Mouse (Mus musculus) embryonic facial prominence, embryonic 12.5 days (tissue): ENCODE results near the gene Gca. TPM values are rescaled to one million over a fixed set of nuclear protein-coding genes. Genes with fewer than 3 reads are reported as not detected.
"Not testable (repeated sequence)": the region's sequence is repeated elsewhere in the genome, so short reads cannot be mapped to it uniquely, and the experiment has no call there.

Experiments
- ATAC-seq: fragments of 200-750 bp; cut with Nextera tagmentation; 2 replicates; pipeline ENCODE4 v1.8.0; 2017; ENCODE audit not compliant: insufficient number of reproducible peaks, insufficient read depth, low FRiP score, low TSS enrichment
- H3K27ac ChIP-seq: fragments of 300-500 bp; sonication (generic); 2 replicates; pipeline ENCODE4 v1.5.1; 2016; ENCODE audit warnings: mild to moderate bottlenecking
- H3K27me3 ChIP-seq: fragments of 300-500 bp; sonication (generic); 2 replicates; pipeline ENCODE4 v1.6.1; 2016; ENCODE audit warnings: mild to moderate bottlenecking, moderate library complexity
- H3K36me3 ChIP-seq: fragments of 300-500 bp; sonication (generic); 2 replicates; pipeline ENCODE4 v1.6.1; 2016; ENCODE audit warnings: mild to moderate bottlenecking
- H3K4me1 ChIP-seq: fragments of 300-500 bp; sonication (generic); 2 replicates; pipeline ENCODE4 v1.6.1; 2016
- H3K4me2 ChIP-seq: fragments of 300-500 bp; sonication (generic); replicated peaks from 2 replicates; pipeline ENCODE4 v1.6.1; 2016; ENCODE audit warnings: mild to moderate bottlenecking, moderate library complexity
- H3K4me3 ChIP-seq: fragments of 300-500 bp; sonication (generic); 2 replicates; pipeline ENCODE4 v1.5.1; 2016; ENCODE audit warnings: mild to moderate bottlenecking
- H3K9ac ChIP-seq: fragments of 300-500 bp; sonication (generic); 2 replicates; pipeline ENCODE4 v1.6.1; 2016; ENCODE audit warnings: mild to moderate bottlenecking, moderate library complexity
- H3K9me3 ChIP-seq: fragments of 300-500 bp; sonication (generic); 2 replicates; pipeline ENCODE4 v1.6.1; 2016; ENCODE audit warnings: mild to moderate bottlenecking, moderate library complexity
- WGBS: fragments of 180-500 bp; shearing (Covaris S2); methylation state at CpG from one replicate; pipeline ENCODE4 v1.1.7; 2016; 5-methylcytosine and 5-hydroxymethylcytosine counted together
- polyA plus RNA-seq: library from polyadenylated mRNA; unstranded; fragments of >200 nt; fragmentation: Nextera tagmentation; extraction: Ambion mirVana; gene quantifications from 2 replicates; pipeline ENCODE4 v1.2.1, GENCODE M21; 2016

Gene Gca
- polyA plus RNA-seq, 1 experiment from 2014 or later = 2.7 TPM

DNA sequence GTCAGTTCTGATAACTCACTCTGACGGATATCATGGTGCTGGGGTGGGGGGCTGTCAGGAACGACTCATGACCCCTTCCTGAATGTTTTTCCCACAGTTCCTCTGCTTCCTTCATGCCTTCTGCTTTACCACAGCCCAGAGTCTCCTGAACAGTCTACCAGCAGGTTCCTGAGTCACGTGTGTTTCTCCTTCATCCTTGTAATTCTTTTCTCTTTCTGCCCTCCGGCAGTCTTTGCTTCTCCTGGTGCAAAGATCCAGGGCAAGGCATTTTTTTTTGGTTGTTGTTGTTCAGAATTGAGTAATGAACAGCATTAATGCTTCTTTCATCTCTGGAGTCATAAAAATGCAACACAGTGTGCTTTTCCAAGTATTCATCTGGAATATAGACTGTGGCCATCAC lies 6.7 kb downstream of the Gca start:
- 75% methylated on average over 4 of the region's 4 CpGs for WGBS
- no peak overlapping the region for H3K4me3 ChIP-seq
- no peak overlapping the region for H3K9ac ChIP-seq
- H3K4me1 ChIP-seq = no peaks in the 10 kb centered on the region
- no peak for ATAC-seq
- H3K9me3 ChIP-seq = no peaks in the 10 kb centered on the region
- no peaks in the 10 kb centered on the region for H3K27me3 ChIP-seq
- H3K27ac ChIP-seq = no peak overlapping the region
- no peak overlapping the region for H3K4me2 ChIP-seq
- no peaks in the 10 kb centered on the region for H3K36me3 ChIP-seq

DNA sequence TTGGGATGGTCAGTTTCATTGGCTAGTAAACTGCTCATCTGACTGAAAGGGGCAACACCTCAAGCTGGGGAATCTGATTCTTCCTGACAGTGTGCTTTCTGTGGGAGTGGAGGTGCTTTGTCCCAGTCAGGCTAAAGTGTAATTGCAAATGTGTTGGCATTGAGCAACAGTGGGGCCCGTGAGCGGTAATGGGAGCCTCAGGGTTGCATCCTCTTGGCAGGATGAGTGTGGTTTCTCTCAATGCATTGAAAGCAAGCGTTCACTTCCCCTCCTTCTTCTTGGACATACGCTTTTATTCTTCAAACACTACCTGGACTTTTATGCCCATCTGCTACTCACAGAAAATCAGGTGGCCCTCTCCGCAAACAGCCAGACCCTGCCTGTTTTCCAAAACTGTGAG lies 8.7 kb downstream of the Gca start:
- WGBS = 93% methylated on average over 5 of the region's 5 CpGs
- no peaks in the 10 kb centered on the region for H3K9me3 ChIP-seq
- no peak overlapping the region for H3K4me2 ChIP-seq
- no peak overlapping the region for H3K9ac ChIP-seq
- H3K4me1 ChIP-seq = no peaks in the 10 kb centered on the region
- H3K4me3 ChIP-seq = no peak overlapping the region
- H3K27me3 ChIP-seq = no peaks in the 10 kb centered on the region
- H3K36me3 ChIP-seq = no peaks in the 10 kb centered on the region
- no peak overlapping the region for H3K27ac ChIP-seq
- no peak for ATAC-seq

DNA sequence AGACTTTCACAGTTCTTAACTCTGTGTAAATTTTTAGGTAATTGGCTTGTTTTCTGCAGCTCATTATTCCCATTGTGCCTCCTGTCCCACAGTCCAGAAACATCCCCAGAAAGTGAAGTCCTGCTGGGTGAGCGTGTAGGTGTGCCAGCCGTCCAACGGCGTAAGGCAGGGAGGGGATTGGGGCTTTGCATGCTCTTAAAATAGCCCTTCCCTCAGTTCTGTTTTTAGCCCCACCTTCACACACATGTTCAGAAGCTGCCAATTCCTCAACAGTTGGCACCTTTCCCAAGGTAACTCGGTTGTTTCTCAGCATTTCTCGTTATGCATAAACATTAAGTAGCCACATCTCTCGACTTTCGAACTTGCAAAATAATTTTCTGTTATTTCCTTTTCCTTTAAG lies 17.6 kb downstream of the Gca start:
- H3K4me3 ChIP-seq = no peak overlapping the region
- H3K9me3 ChIP-seq = no peaks in the 10 kb centered on the region
- no peak overlapping the region for H3K27ac ChIP-seq
- no peak for ATAC-seq
- H3K9ac ChIP-seq = no peak overlapping the region
- H3K4me1 ChIP-seq = no peaks in the 10 kb centered on the region
- WGBS = 78% methylated on average over 8 of the region's 8 CpGs
- H3K36me3 ChIP-seq = no peaks in the 10 kb centered on the region
- H3K27me3 ChIP-seq = no peaks in the 10 kb centered on the region
- no peak overlapping the region for H3K4me2 ChIP-seq

DNA sequence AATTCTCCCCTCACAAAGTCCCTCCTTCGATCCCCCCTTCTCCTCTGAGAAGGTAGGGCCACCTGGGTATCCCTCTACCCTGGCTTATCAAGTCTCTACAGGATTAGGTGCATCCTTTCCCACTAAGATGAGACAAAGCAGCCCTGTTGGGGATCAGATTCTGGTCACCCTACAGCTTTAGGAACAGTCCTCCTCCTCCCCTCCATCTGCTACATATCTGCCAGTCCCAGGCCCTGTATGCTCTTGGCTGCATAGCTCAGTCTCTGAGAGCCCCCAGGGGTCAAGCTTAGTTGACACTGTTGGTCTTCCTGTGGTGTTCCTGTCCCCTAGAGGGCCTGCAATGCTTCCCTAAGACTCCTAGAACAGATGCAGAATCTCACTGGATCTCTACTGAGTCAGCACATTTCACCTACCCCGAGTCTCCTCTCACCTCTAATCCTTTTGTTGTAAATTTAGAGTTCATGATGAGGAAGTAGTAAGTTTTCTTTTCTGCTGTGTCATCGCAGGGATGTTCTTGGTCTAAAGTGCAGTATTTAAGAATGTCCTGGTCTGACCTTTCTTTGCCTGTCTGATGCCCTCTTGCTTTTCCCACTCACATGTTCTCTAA lies 21.0 kb downstream of the Gca start:
- Histone ChIP-seq H3K4me1 (no peaks in the 10 kb centered on the region), H3K9ac (no peak overlapping the region), H3K27ac (no peak overlapping the region), H3K27me3 (no peaks in the 10 kb centered on the region), H3K4me3 (no peak overlapping the region), H3K36me3 (no peaks in the 10 kb centered on the region), H3K4me2 (no peak overlapping the region), H3K9me3 (no peaks in the 10 kb centered on the region)
- ATAC-seq = no peak
- 71% methylated on average over 3 of the region's 3 CpGs for WGBS

DNA sequence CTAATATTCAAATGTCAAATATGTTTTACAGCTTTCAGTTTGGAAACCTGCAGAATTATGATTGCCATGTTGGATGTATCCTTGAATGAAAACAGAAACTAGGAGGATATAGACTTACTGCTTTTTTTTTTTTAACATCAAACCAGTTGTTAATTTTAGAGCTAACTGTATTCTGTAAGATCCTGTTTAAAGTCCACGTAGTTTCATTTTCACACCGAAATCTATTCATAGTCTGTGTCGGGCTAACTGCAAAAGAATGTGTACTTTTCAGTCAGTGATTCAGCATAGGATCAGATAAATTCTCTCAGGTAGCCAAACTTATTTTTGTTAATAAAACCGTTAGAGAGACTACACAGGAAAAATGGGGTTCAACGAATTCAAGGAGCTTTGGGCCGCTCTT lies 21.8 kb downstream of the Gca start:
- H3K4me3 ChIP-seq = no peak overlapping the region
- H3K4me1 ChIP-seq = no peaks in the 10 kb centered on the region
- no peak for ATAC-seq
- no peak overlapping the region for H3K4me2 ChIP-seq
- 89% methylated on average over 6 of the region's 6 CpGs for WGBS
- no peak overlapping the region for H3K27ac ChIP-seq
- no peaks in the 10 kb centered on the region for H3K9me3 ChIP-seq
- H3K36me3 ChIP-seq = no peaks in the 10 kb centered on the region
- no peak overlapping the region for H3K9ac ChIP-seq
- H3K27me3 ChIP-seq = no peaks in the 10 kb centered on the region

DNA sequence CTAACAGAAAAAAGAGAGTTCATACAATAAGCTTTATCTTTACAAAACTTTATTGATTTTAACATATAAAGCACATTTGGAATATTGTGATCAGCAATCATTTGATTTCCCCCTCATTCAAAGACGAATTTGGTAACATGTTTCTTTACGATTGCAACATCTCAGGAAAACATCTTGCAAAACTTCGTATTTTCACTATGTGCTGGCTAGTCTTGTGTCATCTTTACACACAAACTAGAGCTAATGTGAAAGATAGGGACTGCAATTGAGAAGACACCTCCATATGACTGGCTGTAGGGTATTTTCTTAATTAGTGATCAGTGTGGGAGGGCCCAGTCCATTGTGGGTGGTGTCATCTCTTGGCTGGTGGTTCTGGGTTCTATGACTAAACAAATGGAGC lies 42.2 kb downstream of the Gca start:
- H3K9me3 ChIP-seq = no peaks in the 10 kb centered on the region
- no peaks in the 10 kb centered on the region for H3K4me1 ChIP-seq
- H3K9ac ChIP-seq = no peak overlapping the region
- H3K27ac ChIP-seq = no peak overlapping the region
- no peaks in the 10 kb centered on the region for H3K27me3 ChIP-seq
- H3K4me2 ChIP-seq = no peak overlapping the region
- no peak overlapping the region for H3K4me3 ChIP-seq
- 87% methylated on average over 3 of the region's 3 CpGs for WGBS
- ATAC-seq = no peak
- H3K36me3 ChIP-seq = no peaks in the 10 kb centered on the region

DNA sequence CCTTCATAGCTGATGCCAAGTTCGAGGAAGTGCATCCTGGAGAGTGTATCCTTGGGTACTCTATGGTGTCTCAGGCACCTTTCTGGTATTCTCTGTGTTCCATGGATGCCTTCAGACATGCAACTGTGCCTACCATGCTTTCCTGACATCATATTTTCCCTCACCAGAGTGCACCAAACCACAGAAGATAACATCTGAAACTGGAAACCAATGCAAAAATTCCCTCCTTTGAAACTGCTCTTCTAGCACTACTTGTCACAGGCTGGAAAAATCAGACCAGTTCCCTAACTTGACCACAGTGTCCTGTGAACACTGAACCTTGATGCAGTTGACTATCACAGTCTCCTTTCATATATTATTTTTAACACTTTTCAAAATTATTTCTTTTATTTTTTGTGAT lies 45.5 kb downstream of the Gca start:
- Histone ChIP-seq H3K36me3 (no peaks in the 10 kb centered on the region), H3K4me2 (no peak overlapping the region), H3K9ac (no peak overlapping the region), H3K4me1 (no peaks in the 10 kb centered on the region), H3K27ac (no peak overlapping the region), H3K9me3 (no peaks in the 10 kb centered on the region), H3K27me3 (no peaks in the 10 kb centered on the region), H3K4me3 (no peak overlapping the region)
- 84% methylated on average over 1 of the region's 1 CpGs for WGBS
- no peak for ATAC-seq

DNA sequence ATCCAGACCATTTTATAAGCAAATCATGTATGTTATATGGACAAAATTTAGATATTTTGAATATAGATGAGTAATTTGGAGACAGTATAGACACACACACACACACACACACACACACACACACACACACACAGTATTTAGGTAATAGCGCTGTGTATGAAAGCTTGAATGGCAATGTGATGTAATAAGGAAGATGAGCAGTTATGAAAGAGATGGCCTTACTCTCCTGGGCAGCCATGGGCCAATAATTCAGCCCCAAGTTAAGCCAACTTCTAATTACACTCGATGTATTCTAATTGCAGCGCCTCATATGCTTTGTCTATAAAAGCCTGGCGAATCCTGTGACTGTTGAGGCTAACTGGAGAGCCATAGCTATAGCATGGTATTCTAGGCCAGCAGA lies 50.3 kb downstream of the Gca start:
- not testable (repeated sequence) for H3K36me3 ChIP-seq, ATAC-seq, H3K27me3 ChIP-seq, H3K27ac ChIP-seq, H3K4me2 ChIP-seq, H3K9ac ChIP-seq, H3K4me3 ChIP-seq, H3K4me1 ChIP-seq, H3K9me3 ChIP-seq
- WGBS = 91% methylated on average over 4 of the region's 4 CpGs

DNA sequence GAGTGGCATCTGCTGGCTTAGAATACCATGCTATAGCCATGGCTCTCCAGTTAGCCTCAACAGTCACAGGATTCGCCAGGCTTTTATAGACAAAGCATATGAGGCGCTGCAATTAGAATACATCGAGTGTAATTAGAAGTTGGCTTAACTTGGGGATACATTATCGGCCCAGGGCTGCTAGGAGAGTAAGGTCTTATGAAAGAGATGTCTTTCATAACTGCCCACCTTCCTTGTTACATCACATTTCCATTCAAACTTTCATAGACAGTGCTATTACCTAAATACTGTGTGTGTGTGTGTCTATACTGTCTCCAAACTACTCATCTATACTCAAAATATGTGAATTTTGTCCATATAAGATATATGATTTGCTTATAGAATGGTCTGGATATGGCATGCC lies 51.2 kb downstream of the Gca start:
- Histone ChIP-seq H3K36me3 (no peaks in the 10 kb centered on the region), H3K27ac (no peak overlapping the region), H3K9me3 (no peaks in the 10 kb centered on the region), H3K4me2 (no peak overlapping the region), H3K4me1 (no peaks in the 10 kb centered on the region), H3K4me3 (no peak overlapping the region), H3K27me3 (no peaks in the 10 kb centered on the region), H3K9ac (no peak overlapping the region)
- whole genome bisulfite sequencing = 89% methylated on average over 4 of the region's 4 CpGs
- no peak for ATAC-seq

DNA sequence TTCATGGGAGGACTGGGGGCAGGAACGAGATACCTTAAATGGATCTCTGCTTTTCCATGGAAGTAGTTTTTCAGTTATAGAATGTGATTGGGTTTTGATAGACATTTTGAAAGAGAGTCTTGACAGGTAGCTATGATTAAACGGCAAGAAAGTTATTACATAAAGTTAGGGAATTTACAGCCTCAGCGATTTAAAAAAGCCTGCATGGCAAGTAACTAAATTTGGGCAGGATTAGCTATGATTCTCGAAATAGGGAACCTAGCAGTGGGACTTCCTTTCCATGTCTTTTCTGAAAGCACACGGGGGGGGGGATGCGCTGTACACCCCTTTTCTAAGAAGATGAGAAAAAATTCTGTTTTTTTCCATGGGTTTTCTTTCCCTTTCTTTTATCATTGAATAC lies 53.2 kb downstream of the Gca start:
- H3K9ac ChIP-seq = no peak overlapping the region
- no peaks in the 10 kb centered on the region for H3K36me3 ChIP-seq
- H3K4me2 ChIP-seq = no peak overlapping the region
- no peak for ATAC-seq
- H3K4me1 ChIP-seq = no peaks in the 10 kb centered on the region
- H3K4me3 ChIP-seq = no peak overlapping the region
- WGBS = 84% methylated on average over 6 of the region's 6 CpGs
- H3K27me3 ChIP-seq = no peaks in the 10 kb centered on the region
- H3K9me3 ChIP-seq = no peaks in the 10 kb centered on the region
- no peak overlapping the region for H3K27ac ChIP-seq

DNA sequence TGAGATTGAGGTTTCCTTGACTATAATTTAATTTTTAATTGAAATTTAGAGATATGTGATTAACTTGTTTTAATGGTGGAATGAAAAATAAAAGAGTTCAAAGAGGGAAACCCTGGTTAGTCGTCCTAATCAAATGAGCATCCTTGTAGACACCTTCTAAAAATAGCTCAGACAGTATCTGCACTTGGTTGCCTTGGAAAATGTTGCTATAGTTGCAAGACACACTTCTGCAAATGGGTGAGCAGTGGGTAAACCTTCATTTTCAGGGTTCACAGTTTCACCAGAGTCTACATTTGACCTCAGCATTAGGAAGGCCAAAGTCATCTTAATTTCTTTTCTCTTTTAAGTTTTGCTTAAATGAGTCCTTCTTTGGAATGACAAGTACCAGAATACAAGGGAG lies 54.3 kb downstream of the Gca start:
- Histone ChIP-seq H3K9ac (no peak overlapping the region), H3K27me3 (no peaks in the 10 kb centered on the region), H3K27ac (no peak overlapping the region), H3K4me1 (no peaks in the 10 kb centered on the region), H3K4me2 (no peak overlapping the region), H3K9me3 (no peaks in the 10 kb centered on the region), H3K36me3 (no peaks in the 10 kb centered on the region), H3K4me3 (no peak overlapping the region)
- WGBS = 57% methylated on average over 1 of the region's 1 CpGs
- ATAC-seq = no peak

DNA sequence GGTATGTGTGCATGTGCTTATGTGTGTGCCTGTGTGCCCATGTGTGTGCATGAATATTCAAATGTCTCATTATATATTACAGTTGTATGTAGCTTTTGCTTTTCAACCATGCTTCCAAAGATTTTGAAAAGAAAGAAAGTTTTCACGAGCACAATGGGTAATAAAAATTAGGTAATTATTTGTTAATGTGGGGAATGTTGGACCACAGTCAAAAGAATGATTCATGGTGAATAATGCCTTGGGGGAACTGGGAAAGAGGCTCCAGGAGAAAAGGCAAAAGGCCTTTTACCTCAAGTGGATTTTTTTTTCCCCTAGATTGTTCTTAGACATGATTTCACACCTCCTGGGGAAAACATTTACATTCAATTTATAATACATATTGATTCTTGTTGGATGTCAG lies 61.9 kb downstream of the Gca start:
- no peak overlapping the region for H3K4me3 ChIP-seq
- no peaks in the 10 kb centered on the region for H3K9me3 ChIP-seq
- H3K36me3 ChIP-seq = no peaks in the 10 kb centered on the region
- ATAC-seq = no peak
- H3K27me3 ChIP-seq = no peaks in the 10 kb centered on the region
- WGBS = 66% methylated on average over 1 of the region's 1 CpGs
- no peak overlapping the region for H3K9ac ChIP-seq
- no peak overlapping the region for H3K4me2 ChIP-seq
- H3K27ac ChIP-seq = no peak overlapping the region
- no peaks in the 10 kb centered on the region for H3K4me1 ChIP-seq

DNA sequence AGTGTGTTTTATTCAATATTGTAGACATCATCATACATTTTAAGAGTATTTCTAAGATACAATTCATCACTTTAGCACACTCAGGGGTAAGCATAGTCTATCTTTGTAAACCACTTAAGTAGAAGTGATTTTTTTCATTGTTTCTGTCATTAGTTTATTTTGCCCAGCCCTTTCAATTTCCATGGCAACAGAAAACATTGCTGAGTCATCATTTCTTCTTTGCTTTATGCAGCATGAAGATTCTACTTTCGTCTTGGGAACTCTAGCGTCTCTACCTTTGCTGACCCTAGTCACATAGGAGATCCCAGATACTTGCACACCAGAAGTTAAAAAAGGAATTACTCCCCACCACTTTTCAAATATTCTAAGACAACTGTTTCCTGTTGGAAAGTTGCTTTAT lies 63.6 kb downstream of the Gca start:
- no peak for ATAC-seq
- Histone ChIP-seq H3K36me3 (no peaks in the 10 kb centered on the region), H3K4me1 (no peaks in the 10 kb centered on the region), H3K27me3 (no peaks in the 10 kb centered on the region), H3K27ac (no peak overlapping the region), H3K4me2 (no peak overlapping the region), H3K9ac (no peak overlapping the region), H3K9me3 (no peaks in the 10 kb centered on the region), H3K4me3 (no peak overlapping the region)
- 87% methylated on average over 2 of the region's 2 CpGs for WGBS
